Mouse (Mus musculus): ENCODE results near the gene Pex11b.

- TF ChIP-seq POLR2A (IDR thresholded peaks at IDR 0.05; ENCODE audit: control insufficient read depth, extremely low read depth, insufficient read depth, low read length, poor library complexity) = no peak
- TF ChIP-seq CTCF (IDR thresholded peaks at IDR 0.05; ENCODE audit: borderline replicate concordance, control insufficient read depth, extremely low read depth, insufficient read depth, low read length, poor library complexity) = no peak
Observed at GRCm38 (mm10) chr3:96636448-96636847, 1.3 kb downstream of the Pex11b start.

Data from thymus, adult 2 months (tissue).